Mouse (Mus musculus) stomach, postnatal 0 days (tissue): Measurements from ENCODE around the gene 4931409K22Rik.

ENCODE experiments used
- CTCF ChIP-seq: IDR thresholded peaks from 2 replicates; pipeline ENCODE4 v1.5.1; 2016; ENCODE audit warnings: antibody characterized with exemption, low read depth, mild to moderate bottlenecking, moderate library complexity
- EP300 ChIP-seq: optimal IDR thresholded peaks from 2 replicates; pipeline ENCODE3; 2016; ENCODE audit warnings: antibody characterized with exemption

GRCm38 (mm10) chr5:24541144-24541569 is 15.5 kb downstream of the 4931409K22Rik start:
- TF ChIP-seq CTCF, result no peak
- no peak for TF ChIP-seq EP300
